Mouse (Mus musculus) gastrocnemius, postnatal 4 days (tissue): ENCODE data around the gene Nppc. TPM values are rescaled to one million over a fixed set of nuclear protein-coding genes. Genes with fewer than 3 reads are reported as not detected.

Source experiments
- DNase-seq, 2 experiments: peaks; one replicate each; pipeline ENCODE4 v3.0.0; 2021 to 2022; ENCODE audit warnings: low spot score in 2 of 2, mixed read lengths in 2 of 2
- long read RNA-seq, 2 experiments: library from polyadenylated mRNA; stranded (forward); transcript quantifications; one replicate each; pipeline ENCODE4 v2.0.0; 2021
- total RNA-seq, 2 experiments: library from RNA; stranded (reverse); gene quantifications; 2 replicates each; pipeline ENCODE4 v1.2.3; 2021

Nppc gene
- total RNA-seq: 1 to 10 TPM; 3.9 to 6.8 TPM
- long read RNA-seq, experiment 1, partial matches to known transcripts: 0 of 4 reads
- long read RNA-seq, experiment 1, other reads (novel, unspliced or antisense): 0 of 4 reads
- long read RNA-seq, experiment 2: 0 reads

DNA sequence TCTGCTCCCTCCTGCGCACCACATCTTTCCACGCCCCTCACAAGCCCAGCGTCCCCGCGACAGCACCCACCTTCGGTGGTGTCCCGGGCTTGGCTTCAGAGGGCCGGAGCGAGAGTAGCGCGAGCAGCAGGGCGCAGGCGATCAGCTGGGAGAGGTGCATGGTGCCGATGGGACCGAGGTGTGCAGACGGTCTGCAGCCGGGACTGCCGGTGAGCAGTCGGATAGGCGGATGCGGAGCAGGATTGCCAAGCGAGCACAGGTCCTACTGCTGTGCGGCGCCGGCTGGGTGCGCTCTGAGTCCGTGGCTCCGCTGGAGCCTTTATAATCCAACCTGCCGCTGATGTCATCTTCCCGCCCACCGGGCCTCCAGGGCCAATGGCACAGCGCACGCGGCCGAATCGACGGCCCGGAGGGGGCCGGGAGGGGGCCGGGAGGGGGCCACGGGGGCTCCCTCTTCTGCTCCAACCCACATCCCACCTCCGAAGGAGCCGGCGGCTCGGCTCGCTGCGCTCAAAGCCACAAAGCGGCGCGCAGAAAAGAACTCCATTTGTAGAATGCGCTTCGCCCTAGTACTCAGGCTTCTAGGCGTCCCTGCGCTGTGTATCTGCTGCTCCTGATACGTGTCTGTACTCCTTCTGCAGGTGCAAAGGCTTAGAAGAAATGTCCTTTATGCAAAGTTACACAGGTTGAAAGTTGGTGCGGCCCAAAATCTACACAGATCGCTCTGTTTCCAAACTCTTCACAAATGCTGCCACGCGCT, at the start of gene Nppc:
Gene Nppc (minus strand): TSS at position 293 of the 760 bp plus-strand sequence.
- DNase-seq: peak; percentile 59 to 75

- DNase-seq: no peak
Observed at GRCm38 (mm10) chr1:86719391-86719790, 49.0 kb upstream of the Nppc start.

- DNase-seq: no peak
Observed at GRCm38 (mm10) chr1:86718190-86718589, 47.8 kb upstream of the Nppc start.

- no peak for DNase-seq
Observed at GRCm38 (mm10) chr1:86713054-86713453, 42.7 kb upstream of the Nppc start.

DNA sequence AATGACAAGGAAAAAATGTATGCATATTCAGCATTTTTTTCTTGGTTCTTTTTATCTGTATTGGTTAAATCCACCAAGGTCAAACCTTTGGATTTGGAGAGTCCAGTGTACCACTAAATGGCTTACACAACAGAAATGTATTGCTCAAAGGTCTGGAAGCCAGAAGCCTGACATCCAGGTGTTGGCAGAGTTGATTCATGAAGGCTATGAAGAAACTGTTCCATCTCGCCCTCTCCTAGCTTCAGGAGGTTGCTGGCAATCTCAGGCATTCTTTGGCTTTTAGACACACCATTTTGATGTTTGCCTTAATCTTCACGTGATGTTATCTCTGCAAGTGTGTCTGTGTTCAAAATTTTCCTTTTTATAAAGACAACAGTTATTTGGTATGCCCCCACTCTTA, 41.7 kb upstream of the Nppc start:
- no peak for DNase-seq

DNA sequence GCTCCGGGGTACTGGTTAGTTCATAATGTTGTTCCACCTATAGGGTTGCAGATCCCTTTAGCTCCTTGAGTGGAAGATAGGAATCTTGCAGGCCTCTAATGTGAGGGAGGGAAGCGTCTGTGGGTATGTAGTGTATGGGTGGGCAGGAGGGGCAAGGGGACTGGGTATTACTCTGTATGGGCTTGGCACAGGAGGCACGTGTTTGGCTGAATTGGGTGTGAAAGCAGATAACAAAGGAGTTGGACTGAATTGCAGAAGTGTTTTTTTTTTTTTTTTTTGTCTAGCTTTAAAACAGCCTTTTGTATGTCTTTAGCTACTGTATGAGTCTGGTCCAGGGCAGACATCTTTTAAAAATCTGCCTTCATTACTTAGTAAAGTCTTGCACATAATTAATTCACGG, 39.2 kb upstream of the Nppc start:
- no peak for DNase-seq

GRCm38 (mm10) chr1:86705461-86705860, 35.1 kb upstream of the Nppc start:
- DNase-seq: no peak

- no peak for DNase-seq
Observed at GRCm38 (mm10) chr1:86703965-86704326, 33.6 kb upstream of the Nppc start.

DNA sequence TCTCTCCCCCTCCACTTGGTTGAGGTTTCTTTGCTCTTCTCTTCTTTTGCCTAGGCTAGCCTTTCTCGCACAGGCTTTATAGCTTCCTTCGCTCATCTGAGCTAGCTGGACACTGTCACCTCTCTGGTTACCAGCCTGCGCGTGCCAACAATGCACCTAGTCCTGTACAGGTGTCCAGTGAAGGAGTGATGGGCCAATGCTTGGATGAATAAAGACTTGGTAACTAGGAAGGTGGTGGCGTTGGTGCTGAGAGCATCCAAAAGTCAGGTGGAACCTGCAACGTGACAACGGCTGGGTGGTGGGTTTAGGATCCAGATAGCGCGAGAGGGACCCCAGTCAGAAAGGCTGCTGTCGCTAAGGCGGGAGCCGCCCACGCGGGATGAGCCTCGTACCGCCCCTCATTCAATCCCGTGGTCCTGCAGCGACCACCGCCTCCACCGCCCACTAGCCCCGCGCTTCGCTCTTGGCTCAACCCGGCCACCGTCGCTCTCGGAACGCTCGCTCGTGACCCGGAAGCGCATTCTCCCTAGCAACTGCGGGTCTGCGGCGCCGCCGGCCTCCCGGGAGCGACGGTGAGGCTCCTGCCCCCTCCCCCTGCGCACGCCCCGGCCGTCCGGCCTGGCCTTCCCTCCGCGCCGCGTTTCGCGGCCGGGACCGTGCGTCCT, 33.1 kb upstream of the Nppc start, which contains the start of gene Dis3l2:
Gene Dis3l2 (plus strand): TSS at position 509 of the 665 bp plus-strand sequence.
- DNase-seq: peak; percentile 79 to 87

- DNase-seq: no peak
Observed at GRCm38 (mm10) chr1:86700367-86700766, 30.0 kb upstream of the Nppc start.

- no peak for DNase-seq
Observed at GRCm38 (mm10) chr1:86699346-86700136, 29.2 kb upstream of the Nppc start.

GRCm38 (mm10) chr1:86698721-86699120, 28.4 kb upstream of the Nppc start:
- no peak for DNase-seq

DNA sequence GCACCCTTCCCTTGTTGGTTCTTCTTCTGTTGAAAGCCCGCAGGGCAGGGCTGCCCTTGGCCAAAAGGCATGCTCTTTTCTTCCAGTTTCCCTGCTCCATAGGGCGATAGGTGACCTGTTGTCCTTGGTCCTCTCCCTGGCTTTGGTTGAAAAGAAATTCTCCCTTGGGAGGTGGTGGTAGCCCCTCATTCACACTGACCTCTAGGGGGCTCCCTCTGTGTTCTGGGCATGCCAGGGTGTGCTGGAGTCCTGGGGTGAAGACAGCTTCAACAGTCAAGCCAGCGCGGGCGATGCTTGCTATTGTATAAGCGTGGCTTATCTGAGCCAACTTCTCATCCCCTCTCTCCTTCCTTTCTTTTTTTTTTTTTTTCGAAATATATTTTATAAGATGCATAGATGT, 26.6 kb upstream of the Nppc start:
- no peak for DNase-seq

- no peak for DNase-seq
Observed at GRCm38 (mm10) chr1:86691027-86691426, 20.7 kb upstream of the Nppc start.

DNA sequence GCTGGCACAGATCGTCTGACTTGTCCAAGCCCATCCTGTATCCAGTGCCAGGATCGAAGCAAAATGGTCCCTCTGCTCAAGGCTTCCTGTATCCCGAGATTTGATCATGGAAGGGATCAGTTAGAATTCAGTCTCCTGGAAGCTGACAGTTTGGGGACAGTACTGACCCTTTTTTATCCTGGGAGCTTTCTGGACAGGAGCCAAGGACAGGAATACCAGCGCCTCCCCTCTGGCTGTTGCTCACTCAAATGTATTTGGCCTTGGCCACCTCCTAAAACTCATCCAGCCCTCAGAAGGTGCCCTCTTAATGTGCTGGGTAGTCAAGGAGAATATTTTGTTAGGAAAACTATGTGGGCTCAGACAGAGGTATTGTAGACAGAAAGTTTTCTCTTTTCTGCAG, 16.9 kb upstream of the Nppc start:
- no peak for DNase-seq

- DNase-seq: no peak
Observed at GRCm38 (mm10) chr1:86678667-86679066, 8.3 kb upstream of the Nppc start.

GRCm38 (mm10) chr1:86677624-86678023, 7.3 kb upstream of the Nppc start:
- DNase-seq: peak in 1 of 2 experiments; percentile 45

GRCm38 (mm10) chr1:86675126-86675525, 4.8 kb upstream of the Nppc start:
- DNase-seq: peak; percentile 55 to 79

DNA sequence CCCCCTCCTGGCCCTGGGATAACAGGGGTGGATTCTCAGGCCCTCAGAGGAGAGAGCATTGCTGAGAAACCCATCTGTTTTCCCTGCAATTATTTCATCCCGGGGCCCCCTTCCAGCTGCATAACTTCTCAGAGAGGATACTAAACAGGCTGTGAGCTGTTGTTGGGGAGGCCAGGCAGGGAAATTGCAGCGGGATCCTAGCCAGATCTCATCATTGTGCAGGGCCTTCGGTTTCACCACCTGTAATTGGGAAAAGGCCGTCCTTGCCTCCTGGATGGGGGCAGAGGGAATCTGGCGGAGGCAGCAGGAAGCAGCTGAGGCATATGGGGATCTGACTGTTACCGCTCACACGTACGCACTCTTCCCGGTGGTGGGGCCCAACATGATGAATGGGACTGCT, 4.0 kb upstream of the Nppc start:
- peak in 1 of 2 experiments; percentile 70 for DNase-seq

DNA sequence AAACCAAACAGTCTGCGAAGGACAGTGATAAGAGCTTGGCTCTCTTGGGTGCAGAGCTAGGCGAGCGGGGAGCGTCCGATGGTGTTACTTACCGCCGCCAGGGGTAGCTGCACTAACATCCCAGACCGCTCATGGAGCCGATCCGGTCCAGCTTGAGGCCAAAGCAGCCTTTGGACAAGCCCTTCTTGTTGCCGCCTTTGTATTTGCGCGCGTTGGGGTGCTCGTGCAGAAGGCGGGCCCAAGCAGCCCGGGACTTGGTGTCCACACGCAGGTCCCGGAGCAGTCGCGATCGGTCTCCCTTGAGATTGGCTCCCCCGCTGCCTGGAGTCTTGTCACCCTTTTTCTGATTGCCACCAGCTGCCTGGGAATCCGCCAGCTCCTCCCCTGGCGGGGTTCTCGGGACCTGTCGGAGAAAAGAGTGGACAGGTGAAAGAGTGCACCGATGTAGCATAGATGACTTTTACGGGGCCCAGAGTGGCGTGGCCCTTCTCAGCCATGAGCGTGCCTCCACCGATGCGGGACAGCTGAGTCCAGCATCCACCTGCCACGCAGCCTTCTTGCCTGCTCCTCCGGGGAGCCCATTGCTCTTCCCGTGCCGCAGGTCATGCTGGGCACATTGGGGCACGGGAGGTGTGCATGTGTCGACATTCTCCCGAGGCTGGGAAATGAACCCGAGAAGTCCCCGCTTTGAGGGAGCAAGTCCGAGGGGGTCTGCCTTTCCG, 658 bp downstream of the Nppc start:
- peak; percentile 58 to 82 for DNase-seq

DNA sequence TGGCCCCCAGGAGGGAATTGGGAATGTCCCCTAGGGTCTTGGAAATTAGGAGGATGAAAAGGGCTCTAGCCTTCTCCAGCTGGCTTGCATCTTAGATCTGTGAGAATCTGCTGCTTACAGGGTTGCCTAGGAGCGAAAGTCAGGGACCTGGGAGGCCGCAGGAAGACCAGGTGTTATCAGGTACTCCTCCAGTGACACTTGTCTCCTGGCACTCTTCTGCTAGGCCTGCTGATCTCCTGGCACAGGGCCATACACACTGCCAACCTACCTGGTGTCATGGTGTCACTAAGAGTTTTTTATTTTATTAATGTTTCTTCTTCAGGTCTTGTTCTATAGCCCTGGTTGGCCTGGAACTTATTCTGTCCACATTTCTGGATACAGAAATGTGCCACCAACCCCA, 5.3 kb downstream of the Nppc start:
- DNase-seq: no peak
